Mouse (Mus musculus): ENCODE data around the gene Tmc8.
A peak's percentile ranks its signal among the peaks of the same experiment; 100 is the strongest.
"Not testable (repeated sequence)": the region's sequence is repeated elsewhere in the genome, so short reads cannot be mapped to it uniquely, and the experiment has no call there.

Tmc8 gene

DNA sequence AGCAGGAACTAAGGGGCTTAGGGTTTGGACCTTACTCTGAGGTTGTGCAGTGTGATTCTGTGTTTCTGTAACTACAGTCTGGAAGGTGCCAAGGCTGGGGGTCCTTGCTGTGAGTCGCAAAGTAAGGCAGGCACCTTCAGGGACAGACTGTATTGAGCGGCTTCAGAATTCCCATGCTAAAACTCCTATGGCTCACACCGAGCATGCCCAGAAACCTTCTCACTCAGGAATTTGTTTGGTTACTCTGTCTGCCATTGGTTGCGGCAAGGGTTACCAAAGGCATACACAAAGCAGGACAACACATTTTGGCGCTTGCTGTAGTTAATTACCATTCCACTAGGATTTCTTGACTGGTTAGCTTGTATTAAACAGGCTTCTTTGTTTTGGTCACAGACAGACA, 44.3 kb downstream of the Tmc8 start:
- DNase-seq: peak; percentile 17

DNA sequence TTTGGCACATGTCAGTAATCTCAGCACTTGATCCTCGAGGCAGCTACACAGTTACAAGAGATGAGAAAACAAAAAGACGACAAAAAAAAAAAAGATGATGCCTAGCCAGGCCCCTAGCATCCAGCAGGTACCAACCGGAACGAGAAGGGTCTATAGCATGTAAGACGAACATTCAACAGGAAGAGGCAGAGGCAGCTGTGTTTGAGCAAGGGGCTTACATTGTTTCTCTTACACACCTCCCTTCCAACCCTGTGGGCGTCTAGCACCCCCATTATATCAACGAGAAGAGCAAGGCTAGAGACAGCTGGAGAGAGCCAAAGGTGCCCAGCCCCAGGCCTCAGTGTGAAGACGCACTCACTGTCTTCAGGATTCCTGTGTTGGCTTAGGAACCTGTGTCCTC, 45.0 kb downstream of the Tmc8 start:
- DNase-seq: no peak

DNA sequence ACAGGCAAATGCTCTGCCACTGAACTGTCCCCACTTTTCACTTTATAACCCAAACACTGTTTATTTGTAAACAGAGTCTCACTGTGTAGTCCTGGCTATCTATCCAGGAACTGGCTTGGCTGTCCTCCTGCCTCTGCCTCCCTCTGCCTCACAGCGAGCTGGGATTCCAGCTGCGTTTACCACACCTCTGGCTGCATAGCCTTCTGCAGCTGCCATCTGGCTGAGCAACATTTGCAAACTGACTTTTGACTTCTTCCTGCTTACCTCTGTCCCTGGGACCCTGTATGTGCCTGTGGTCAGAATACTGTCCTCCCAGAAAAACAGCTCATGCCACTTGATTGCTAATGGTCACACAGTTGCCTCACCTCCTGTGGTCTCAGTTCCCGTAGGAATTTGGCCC, 45.5 kb downstream of the Tmc8 start:
- no peak for DNase-seq

DNA sequence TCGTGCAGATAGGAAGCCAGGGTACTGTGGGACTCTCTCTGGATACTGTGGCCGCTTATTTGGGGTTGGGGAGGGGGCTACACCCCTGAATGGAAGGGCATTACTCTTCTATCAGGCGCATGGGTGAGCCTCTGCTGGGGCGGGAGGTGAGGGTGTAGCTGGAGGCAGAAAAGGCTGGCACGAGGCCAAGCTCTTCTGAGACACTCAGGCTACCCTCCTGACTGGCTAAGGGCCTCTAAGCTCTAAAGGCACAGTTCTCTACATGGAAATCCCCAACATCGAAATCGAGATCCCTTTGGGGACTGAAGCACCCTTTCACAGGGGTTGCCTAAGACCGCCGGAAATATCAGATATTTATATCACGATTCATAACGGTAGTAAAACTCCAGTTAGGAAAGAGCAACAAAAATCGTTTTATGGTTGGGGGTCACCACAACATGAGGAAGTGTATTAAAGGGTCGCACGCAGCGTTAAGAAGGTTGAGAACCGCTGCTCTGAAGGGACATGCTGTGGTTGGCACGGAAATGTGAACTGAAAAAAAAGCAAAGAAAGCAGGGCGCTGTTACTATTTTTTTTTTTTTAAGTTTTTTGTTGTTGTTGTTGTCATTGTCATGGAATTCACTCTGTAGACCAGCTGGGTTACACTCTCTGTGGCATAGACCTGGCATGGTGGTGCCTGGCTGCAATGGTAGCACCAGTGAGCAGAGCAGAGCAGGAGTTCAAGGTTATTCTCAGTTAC, 46.4 kb downstream of the Tmc8 start:
- DNase-seq: peak; percentile 59

DNA sequence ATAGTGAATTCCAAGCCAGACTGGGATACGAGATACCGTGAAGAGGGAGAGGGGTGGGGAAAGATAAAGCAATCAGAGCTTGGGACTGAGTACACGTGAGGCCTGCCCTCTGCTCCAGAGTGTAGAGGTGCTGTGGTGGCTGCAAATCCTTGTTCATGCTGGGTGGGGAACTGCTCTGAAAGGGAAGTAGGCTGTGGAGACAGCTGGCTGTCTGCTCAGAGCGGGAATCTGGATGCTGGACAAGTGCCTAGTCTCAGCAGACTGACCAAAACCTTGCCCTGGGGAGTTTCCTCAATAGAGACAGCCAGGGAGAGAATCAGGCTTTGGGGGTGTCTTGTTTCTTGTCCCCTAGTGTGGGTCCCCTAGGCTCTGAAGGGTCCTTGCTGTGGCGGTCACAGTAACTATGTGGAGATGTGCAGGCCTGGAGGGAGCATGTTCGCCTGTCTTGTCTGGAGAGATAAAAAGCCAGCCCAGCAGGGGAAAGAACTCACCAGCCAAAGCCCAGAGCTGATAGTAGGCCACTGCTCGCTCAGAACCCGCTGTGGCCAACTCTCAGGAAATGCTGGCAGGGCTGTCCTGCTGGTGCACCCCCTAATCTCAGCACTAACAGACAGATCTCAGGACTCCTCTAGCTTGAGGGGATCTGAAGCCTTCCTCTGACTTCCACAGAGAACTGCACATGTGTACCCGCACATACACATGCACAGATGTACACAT, 47.2 kb downstream of the Tmc8 start:
- peak; percentile 70 for DNase-seq

DNA sequence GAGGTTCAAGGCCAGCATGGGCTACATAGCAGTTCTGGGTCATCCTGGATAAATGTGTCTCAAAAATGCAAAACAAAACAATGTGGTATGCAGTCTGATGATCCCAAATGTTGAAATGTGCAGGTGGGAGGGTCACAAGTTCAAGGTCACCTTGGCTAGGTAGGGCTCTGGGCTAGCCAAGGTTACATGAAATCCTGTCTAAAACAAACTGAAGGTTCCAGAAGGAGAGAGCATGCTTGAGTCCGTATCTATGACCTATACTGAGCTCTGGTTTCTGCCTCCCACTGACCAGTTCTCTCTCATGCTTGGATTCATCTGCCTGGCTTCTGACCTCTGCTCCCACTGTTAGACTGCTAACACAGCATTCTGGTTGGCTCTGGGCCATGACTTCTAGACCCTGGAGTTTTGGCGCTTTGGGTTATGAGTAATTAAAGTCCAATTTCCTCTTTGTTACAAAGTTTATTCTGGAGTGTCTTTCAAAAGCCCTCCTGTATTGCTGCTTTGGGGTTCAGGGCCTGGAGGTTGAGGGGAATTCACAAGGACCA, 47.9 kb downstream of the Tmc8 start:
- peak; percentile 21 for DNase-seq

DNA sequence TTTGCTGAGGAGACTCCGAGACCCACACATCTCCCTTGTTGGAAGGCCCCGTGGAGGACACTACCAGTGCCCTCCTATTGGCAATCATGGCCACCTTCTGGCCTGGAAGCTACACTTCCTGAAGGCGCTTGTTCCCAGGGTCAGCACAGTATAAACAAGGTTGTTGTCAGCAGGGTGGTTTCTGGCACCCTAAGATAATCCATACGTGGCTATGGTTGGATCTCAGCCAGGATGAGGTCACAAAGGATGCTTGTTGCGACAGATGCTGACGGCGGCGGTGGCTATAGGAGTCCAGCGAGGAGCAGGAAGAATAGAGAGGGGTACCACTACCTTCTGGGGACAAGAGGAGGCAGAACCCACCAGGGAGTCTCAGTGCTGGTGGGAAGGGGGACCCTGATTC, 48.5 kb downstream of the Tmc8 start:
- DNase-seq: peak; percentile 40

DNA sequence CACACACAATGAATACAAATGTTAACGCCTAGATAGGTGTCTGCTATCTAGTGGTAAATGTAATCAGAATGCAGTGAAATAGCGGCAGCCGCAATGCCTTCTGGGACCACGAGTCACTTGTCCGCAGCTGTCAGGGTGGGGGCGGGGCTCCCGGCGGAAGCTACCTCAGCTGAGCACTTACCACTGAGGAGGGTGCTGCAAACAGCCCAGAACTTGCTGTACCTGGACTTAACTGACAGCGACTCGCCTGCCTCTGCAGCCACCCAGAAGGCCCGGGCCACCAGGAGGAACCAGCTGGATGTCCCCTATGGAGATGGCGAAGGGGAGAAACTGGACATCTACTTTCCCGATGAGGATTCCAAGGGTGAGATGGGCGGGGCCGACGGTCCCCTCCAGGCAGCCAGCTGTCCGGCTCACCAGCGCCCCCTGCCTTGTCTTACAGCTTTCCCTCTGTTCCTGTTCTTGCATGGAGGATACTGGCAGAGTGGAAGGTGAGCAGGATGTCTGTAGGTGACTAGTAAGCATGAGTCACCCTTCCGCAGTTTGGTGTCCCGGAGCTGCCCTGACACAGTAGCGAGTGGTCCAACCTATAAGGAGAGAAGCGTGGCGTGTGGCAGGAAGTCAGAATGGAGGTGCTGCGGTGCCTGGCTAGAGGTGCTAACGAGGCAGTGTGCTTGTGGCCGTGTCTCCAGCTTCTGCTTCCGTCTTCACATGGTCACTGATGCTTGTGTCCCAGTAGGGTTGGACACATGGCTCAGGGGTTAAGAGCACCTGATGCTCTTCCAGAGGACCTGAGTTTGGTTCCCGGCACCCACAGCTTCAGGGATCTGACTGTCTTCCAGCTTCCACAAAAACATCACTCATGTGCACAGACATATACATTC, 50.5 kb downstream of the Tmc8 start:
- DNase-seq: peak; percentile 96

DNA sequence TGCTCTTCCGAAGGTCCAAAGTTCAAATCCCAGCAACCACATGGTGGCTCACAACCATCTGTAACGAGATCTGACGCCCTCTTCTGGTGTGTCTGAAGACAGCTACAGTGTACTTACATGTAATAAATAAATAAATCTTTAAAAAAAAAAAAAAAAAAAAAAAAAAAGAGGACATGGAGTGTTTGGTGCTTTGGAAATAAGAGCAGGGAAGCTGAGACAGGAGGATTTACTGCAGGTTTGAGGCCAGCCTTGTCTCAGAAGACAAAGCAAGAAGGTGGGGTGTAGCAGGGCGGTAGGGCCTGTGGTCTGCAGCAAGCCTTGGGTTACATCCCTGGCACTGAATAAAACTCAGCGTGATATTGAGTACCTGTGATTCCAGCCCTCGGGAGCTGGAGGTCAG, 51.6 kb downstream of the Tmc8 start:
- DNase-seq: not testable (repeated sequence)

DNA sequence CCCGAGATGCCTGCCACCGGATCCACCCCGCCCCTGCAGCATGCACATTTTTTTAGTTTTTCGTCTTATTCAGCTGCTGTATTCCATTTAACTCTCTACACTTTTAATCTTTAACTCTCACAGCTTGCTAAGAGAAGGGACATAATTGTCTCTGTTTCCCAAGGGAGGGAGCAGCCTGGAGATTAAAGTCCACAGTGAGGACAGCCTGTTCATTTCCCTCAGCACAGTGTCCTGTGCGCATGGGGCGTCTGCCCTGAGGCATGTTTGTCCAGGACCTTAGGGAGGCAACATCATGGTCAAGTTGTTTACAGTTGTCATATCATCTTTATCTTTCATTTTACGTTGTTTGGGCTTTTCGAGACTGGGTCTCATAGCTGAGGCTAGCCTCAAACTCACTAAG, 52.2 kb downstream of the Tmc8 start:
- DNase-seq: no peak

DNA sequence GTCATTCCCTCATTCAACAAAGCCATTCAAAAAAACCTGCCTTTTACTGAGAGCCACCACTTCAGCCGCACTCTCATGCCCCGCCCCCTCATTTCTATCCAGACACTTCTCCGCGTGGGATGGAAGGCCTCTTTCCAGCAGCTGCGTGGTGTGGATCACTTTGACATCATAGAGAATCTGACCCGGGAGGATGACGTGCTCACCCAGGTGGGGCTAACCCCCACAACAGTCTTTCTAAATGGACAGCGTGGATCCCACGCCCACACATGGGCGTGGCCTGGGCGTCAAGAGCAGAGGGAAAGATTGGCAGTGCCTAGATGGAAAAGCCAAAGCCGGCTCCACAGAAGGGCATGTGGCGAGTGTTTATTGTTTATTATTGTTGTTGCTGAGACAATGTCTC, 54.4 kb downstream of the Tmc8 start:
- DNase-seq: peak; percentile 80

DNA sequence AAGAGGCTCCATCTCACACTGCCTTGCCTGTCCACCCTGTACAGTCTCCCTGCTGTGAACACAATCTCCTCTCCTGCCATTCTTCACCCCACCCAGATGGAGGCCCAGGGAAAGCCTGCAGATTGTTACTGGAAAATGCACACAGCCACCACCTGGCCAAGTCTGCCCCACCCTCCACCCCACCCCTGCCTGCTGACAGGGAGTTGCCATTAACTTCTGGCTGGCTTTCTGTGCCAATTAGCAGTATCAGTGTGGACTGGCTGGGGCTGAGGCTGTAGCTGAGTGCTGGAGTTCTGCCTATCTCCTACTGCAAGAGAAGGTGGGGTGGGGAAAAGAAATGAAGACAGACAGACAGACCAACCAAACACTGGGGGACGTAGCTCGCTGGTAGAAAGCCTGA, 56.7 kb downstream of the Tmc8 start:
- peak; percentile 90 for DNase-seq

DNA sequence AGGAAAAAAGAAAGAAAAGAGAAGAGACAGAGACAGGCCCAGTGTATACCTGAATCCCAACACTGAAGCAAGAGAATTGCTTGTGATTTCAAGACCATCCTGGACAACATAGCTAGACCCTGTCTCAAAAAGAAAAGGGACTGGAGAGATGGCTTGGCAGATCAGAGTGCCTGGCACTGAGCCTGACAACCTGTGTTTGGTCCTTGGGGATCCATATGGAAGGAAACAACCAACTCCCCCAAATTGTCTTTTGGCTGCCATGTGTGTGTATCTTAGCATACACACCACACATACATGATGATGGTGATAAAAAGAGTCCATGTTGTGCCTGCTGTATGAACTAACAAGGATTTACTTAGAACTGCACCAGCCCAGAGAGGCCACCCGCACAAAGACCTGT, 57.1 kb downstream of the Tmc8 start:
- DNase-seq: no peak

DNA sequence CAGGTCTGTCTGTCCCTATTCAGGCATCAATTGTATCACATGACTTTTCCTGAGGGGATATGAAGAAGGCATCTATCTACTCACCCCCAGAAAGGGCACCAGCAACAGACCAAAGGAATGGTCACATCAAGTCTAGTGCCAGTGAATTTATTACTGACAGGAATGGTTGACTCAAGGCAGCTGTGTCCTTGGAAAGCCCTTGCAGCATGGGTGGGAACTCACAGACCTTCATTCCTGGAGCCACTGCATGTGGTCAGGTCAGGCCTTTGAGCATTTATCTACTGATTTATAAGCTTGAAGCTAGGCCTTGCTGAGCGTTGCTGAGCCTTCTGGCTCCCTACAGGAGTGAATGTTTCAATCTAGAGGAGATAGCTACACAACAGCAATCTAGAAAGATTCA, 59.0 kb downstream of the Tmc8 start:
- no peak for DNase-seq

Data from liver (tissue).